Mouse (Mus musculus): ENCODE data around the gene Gm13276.
"Not testable (repeated sequence)": the region's sequence is repeated elsewhere in the genome, so short reads cannot be mapped to it uniquely, and the experiment has no call there.

Gene Gm13276

DNA sequence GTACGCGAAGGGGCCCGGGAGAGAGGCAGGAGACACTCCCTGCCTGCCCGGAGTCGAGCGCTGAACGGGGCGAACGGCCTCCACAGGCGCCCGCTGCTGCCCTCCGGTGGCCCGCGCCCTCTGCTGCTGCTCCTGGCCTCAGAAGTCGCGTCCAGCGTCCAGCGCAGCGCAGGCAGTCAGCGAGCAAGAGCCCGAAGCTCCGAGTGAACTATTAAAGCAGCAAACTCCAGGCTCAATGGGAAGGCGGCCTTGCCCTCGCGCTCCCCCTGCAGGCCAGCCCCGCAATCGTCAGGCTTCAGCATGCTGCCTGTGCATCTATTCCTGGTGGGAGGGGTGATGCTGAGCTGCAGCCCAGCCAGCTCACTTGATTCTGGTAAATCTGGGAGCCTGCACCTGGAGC, at the start of gene Gm13276:
TSS of gene Gm13276 (plus strand) at position 301 of the 400 bp plus-strand sequence.
- DNase-seq (ENCODE audit: low read depth), result not testable (repeated sequence)

DNA sequence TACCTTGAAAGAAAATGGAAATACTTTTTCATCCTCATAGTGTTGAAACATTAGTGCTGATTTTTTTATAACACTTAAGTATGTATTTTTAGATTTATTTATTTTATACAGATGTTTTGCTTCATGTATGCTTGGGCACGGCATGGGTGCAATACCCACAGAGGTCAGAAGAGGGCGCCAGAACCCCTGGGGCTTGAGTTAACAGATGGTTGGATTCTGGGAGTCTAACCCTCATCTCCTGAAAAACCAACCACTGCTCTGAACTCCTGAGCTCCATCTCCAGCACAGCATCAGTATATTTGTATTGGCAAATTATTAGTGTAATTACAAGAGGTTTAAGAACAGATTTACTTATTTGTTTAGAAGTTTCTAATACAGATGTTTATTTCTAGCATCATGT, 47.0 kb upstream of the Gm13276 start:
- DNase-seq (ENCODE audit: low read depth), result peak; percentile 58

DNA sequence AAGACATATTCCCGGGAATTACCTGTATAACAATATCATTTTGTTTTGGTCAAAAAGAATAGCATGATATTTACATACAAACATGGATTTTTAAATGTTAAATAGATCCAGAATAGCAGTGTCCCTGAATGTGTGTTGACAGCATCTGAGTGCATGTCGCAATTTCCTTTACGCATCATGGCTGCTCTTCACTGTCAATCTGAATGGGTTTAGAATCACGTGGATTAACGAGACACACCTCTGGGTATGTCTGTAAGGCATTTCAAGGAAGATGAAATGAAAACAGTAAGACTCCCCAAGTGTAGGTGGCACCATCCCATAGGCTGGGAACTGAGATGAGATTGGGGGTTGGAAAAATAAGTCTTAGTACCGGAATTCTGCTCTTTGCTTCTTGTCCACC, 46.5 kb upstream of the Gm13276 start:
- DNase-seq (ENCODE audit: low read depth), result no peak

DNA sequence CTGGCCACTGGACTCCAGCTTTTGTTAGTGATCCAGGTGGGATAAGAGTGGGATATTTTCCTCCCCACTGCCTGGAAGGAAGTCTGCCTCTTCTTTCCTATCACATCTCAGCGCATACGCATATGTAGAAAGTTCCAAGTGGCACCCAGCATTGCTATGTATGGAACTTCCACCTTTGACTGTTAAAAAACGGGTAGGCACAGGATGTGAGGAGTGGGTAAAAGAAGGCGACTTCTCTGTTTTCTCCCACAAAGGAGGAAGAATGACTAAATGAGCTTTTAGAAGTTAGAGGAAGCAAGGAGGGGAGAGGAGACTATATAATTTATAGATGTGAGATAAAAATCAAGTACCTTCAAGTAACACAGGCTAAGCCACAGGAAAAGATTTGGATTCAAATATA, 44.1 kb upstream of the Gm13276 start:
- DNase-seq (ENCODE audit: low read depth), result no peak

DNA sequence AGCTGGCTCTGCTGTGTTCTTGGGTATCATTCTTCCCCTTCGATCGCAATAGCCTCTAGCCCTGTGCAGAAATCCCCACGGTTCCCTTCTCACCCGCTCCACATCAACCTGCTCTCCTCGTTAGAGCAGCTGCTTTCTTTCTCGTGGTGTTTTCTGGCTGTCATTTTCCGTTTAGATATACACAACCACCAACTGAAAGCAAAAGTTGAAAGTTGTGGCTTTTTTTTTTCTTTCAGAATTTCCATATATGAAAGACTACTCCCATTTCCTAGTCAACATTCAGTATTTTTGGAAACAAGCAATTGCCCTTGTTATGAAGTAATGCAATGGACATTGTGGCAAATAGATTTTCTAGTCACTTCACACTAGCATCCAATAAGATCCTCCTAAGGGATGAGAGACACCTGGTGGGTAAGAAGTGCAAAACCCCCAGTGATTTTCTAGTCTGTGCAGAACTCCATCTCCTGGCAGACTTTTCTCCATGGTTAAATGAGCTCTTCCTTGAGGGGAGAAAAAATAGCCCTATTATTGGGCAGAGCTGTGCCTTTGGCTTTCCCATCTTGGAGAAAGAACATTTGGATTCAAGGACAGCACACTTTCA, 42.6 kb upstream of the Gm13276 start:
- DNase-seq (ENCODE audit: low read depth), result no peak

DNA sequence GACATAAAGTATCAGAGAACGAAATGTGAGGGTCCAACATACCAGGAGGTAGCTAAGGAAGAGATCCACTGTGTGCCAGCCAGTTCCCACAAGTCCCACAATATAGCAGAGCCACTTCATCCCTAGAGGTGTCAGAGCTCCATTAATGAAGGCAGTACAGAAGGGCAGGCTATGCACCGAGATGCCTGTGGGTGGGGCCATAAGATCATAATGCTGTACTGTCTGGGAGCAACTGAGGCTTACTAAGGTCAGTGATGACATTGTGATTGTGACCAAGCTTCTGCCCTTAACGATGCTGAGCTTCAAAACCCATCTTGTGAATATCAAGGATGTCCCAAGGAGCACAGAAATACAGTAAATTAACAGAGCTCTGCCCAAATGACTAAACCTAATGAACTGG, 41.3 kb upstream of the Gm13276 start:
- DNase-seq (ENCODE audit: low read depth), result no peak

DNA sequence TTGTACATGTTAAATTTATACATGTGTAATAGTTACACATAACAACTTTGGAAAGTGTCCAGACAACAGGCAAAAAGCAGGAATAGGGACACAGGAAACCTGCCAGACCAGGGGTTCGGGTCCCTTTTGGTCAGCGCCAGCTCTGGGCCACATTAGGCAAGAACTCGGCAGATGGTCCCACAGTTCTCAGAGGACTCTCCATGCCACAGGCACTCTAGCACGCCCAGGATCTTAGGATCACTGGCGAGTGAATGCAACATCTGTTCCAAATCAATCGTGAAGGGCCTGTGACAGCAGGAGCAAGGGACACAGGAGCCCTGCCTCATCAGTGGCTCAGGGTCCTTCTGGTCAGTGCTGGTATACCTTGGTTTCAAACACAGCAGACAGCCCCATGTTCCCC, 35.6 kb upstream of the Gm13276 start:
- DNase-seq (ENCODE audit: low read depth), result no peak

DNA sequence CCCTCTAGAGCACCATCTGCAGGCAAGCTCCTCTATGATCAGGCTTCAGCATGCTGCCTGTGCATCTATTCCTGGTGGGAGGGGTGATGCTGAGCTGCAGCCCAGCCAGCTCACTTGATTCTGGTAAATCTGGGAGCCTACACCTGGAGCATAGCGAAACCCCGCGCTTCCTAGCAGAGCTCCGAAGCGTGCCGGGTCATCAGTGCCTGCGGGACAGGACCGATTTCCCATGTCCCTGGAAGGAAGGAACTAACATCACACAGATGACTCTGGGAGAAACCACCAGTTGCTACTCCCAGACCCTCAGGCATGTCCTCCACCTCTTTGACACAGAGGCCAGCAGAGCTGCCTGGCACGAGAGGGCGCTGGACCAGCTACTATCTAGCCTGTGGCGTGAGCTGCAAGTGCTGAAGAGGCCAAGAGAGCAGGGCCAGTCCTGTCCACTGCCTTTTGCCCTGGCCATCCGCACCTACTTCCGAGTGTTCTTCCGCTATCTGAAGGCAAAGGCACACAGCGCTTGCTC, 30.6 kb upstream of the Gm13276 start, which contains the start of gene Gm13271:
TSS of gene Gm13271 (plus strand) at position 51 of the 523 bp plus-strand sequence.
- not testable (repeated sequence) for DNase-seq (ENCODE audit: low read depth)

DNA sequence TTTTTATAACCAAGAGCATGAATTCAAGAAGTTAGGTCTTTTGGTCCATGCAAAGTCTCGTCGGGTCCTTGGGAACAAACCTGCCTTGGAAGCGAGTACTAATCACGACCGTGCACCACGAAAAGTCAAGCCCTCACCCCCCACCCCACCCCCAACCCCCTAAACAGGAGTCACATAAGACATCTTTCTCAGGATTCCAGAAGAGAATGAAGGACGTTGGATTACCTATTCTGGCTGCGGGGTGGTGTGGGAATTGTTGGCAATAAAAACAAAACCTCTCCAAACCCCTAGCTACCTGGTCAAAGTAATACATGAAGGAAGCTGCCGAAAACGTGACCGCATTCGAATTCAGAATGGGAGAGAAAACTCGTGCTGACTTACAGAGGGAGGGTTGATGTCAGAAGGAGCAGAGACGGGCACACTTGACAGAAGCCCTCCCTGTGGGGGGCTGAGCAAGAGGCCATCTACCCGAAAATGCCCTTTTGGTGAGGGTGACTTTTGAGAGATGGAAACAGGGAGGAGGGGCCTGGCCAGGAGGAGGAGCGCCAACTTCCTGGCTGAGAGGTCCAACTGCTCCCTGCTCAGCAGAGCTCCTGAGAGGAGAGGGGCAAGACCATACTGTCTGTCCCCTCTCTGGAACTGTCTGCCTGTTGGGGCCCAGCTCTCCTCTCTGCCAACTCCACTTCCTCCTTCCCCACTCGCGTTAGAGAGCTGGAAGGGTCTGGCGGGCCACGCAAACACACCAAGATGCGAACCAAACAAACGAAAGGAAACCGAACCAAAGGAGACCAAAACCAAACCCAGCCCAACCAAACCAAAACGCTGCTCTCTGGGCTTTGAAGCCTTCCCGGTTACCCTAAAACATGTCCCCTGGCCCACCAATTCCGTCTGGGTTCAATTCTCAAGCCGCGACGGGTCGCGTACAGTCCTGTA, 28.7 kb upstream of the Gm13276 start:
- peak; percentile 19 for DNase-seq (ENCODE audit: low read depth)

DNA sequence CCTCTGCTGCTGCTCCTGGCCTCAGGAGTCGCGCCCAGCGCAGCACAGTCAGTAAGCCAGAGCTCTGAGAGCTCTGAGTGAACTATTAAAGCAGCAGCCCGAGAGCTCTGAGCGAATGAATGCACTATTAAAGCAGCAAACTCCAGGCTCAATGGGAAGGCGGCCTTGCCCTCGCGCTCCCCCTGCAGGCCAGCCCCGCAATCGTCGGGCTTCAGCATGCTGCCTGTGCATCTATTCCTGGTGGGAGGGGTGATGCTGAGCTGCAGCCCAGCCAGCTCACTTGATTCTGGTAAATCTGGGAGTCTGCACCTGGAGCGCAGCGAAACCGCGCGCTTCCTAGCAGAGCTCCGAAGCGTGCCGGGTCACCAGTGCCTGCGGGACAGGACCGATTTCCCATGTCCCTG, 27.9 kb upstream of the Gm13276 start:
- DNase-seq (ENCODE audit: low read depth), result peak; percentile 79

DNA sequence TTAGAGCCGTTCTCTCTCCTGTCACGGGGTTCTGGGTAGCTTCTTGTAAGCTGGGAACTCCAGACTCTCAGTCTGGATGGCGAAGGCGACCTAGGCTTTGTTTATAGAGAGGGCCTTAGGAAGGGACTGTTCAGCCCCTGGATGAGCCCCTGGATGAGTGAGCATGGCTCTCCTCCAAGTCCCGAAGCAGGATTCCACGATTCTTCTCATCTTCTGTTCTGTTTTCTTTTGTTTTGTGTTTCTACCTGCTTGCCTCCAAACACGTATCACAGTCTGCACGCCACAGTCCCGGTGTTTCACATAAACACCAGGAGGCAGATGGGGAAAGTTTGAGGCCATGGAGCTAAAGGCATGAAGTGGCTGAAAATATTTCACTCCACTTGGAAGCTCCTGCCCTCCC, 26.8 kb upstream of the Gm13276 start:
- DNase-seq (ENCODE audit: low read depth), result not testable (repeated sequence)

DNA sequence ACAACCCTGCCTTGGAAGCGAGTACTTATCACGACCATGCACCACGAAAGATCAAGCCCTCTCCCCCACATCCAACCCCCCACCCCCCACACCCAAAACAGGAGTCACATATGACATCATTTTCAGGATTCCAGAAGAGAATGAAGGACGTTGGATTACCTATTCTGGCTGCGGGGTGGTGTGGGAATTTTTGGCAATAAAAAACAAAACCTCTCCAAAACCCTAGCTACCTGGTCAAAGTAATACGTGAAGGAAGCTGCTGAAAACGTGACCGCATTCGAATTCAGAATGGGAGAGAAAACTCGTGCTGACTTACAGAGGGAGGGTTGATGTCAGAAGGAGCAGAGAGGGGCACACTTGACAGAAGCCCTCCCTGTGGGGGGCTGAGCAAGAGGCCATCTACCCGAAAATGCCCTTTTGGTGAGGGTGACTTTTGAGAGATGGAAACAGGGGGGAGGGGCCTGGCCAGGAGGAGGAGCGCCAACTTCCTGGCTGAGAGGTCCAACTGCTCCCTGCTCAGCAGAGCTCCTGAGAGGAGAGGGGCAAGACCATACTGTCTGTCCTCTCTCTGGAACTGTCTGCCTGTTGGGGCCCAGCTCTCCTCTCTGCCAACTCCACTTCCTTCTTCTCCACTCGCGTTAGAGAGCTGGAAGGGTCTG, 25.8 kb upstream of the Gm13276 start, which contains the start of gene Gm13283:
TSS of gene Gm13283 (plus strand) at position 510 of the 659 bp plus-strand sequence.
- DNase-seq (ENCODE audit: low read depth), result not testable (repeated sequence)

DNA sequence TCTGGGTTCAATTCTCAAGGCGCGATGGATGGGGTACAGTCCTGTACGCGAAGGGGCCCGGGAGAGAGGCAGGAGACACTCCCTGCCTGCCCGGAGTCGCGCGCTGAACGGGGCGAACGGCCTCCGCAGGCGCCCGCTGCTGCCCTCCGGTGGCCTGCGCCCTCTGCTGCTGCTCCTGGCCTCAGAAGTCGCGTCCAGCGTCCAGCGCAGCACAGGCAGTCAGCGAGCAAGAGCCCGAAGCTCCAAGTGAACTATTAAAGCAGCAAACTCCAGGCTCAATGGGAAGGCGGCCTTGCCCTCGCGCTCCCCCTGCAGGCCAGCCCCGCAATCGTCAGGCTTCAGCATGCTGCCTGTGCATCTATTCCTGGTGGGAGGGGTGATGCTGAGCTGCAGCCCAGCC, 25.1 kb upstream of the Gm13276 start:
- peak; percentile 80 for DNase-seq (ENCODE audit: low read depth)

DNA sequence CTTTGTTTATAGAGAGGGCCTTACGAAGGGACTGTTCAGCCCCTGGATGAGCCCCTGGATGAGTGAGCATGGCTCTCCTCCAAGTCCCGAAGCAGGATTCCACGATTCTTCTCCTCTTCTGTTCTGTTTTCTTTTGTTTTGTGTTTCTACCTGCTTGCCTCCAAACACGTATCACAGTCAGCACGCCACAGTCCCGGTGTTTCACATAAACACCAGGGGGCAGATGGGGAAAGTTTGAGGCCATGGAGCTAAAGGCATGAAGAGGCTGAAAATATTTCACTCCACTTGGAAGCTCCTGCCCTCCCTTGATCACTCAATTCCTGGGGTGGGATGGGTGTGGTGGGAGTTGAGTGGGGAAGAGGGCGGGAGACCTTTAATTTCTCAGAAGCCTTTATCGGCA, 23.7 kb upstream of the Gm13276 start:
- not testable (repeated sequence) for DNase-seq (ENCODE audit: low read depth)

DNA sequence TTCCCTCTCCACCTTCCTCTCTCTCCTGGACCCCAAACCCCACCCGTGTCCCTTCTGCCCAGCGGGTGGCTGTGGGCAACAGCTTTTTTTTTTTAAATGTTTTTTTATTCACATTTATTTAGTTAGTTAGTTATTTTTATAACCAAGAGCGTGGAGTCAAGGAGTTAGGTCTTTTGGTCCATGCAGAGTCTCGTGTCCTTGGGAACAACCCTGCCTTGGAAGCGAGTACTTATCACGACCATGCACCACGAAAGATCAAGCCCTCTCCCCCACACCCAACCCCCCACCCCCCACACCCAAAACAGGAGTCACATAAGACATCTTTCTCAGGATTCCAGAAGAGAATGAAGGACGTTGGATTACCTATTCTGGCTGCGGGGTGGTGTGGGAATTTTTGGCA, 23.2 kb upstream of the Gm13276 start:
- not testable (repeated sequence) for DNase-seq (ENCODE audit: low read depth)

DNA sequence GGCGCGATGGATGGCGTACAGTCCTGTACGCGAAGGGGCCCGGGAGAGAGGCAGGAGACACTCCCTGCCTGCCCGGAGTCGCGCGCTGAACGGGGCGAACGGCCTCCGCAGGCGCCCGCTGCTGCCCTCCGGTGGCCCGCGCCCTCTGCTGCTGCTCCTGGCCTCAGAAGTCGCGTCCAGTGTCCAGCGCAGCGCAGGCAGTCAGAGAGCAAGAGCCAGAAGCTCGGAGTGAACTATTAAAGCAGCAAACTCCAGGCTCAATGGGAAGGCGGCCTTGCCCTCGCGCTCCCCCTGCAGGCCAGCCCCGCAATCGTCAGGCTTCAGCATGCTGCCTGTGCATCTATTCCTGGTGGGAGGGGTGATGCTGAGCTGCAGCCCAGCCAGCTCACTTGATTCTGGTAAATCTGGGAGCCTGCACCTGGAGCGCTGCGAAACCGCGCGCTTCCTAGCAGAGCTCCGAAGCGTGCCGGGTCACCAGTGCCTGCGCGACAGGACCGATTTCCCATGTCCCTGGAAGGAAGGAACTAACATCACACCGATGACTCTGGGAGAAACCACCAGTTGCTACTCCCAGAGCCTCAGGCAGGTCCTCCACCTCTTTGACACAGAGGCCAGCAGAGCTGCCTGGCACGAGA, 22.0 kb upstream of the Gm13276 start:
- DNase-seq (ENCODE audit: low read depth), result peak; percentile 65

DNA sequence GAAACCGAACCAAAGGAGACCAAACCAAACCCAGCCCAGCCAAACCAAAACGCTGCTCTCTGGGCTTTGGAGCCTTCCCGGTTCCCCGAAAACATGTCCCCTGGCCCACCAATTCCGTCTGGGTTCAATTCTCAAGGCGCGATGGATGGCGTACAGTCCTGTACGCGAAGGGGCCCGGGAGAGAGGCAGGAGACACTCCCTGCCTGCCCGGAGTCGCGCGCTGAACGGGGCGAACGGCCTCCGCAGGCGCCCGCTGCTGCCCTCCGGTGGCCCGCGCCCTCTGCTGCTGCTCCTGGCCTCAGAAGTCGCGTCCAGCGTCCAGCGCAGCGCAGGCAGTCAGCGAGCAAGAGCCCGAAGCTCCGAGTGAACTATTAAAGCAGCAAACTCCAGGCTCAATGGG, 12.0 kb upstream of the Gm13276 start, which contains the start of gene Gm13290:
TSS of gene Gm13290 (plus strand) at position 301 of the 400 bp plus-strand sequence.
- DNase-seq (ENCODE audit: low read depth), result not testable (repeated sequence)

DNA sequence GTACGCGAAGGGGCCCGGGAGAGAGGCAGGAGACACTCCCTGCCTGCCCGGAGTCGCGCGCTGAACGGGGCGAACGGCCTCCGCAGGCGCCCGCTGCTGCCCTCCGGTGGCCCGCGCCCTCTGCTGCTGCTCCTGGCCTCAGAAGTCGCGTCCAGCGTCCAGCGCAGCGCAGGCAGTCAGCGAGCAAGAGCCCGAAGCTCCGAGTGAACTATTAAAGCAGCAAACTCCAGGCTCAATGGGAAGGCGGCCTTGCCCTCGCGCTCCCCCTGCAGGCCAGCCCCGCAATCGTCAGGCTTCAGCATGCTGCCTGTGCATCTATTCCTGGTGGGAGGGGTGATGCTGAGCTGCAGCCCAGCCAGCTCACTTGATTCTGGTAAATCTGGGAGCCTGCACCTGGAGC, 8.9 kb upstream of the Gm13276 start, which contains the start of gene Gm13289:
TSS of gene Gm13289 (plus strand) at position 301 of the 400 bp plus-strand sequence.
- DNase-seq (ENCODE audit: low read depth), result not testable (repeated sequence)

DNA sequence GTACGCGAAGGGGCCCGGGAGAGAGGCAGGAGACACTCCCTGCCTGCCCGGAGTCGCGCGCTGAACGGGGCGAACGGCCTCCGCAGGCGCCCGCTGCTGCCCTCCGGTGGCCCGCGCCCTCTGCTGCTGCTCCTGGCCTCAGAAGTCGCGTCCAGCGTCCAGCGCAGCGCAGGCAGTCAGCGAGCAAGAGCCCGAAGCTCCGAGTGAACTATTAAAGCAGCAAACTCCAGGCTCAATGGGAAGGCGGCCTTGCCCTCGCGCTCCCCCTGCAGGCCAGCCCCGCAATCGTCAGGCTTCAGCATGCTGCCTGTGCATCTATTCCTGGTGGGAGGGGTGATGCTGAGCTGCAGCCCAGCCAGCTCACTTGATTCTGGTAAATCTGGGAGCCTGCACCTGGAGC, 6.0 kb upstream of the Gm13276 start, which contains the start of gene Gm13272:
TSS of gene Gm13272 (plus strand) at position 301 of the 400 bp plus-strand sequence.
- not testable (repeated sequence) for DNase-seq (ENCODE audit: low read depth)

DNA sequence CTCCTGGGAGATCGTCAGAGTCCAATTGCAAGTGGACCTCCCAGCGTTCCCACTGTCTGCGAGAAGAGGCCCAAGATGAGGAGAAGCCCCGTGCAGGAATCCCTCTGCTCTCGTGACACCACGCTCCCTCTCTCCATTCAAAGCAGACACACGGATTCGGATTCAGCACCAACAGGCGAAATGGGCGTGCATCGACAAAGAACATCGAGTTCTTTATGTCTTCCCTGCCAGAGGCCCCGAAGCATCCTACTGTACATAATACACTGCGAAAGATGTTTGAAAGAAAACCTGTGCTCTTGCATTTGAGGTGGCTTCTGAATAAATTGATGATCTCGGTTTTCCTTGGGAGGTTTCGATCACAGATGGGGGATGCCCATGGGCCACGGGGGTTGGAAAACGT, 5.2 kb upstream of the Gm13276 start:
- not testable (repeated sequence) for DNase-seq (ENCODE audit: low read depth)

DNA sequence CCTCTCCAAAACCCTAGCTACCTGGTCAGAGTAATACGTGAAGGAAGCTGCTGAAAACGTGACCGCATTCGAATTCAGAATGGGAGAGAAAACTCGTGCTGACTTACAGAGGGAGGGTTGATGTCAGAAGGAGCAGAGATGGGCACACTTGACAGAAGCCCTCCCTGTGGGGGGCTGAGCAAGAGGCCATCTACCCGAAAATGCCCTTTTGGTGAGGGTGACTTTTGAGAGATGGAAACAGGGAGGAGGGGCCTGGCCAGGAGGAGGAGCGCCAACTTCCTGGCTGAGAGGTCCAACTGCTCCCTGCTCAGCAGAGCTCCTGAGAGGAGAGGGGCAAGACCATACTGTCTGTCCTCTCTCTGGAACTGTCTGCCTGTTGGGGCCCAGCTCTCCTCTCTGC, 3.7 kb upstream of the Gm13276 start, which contains the start of gene Ifnz:
TSS of gene Ifnz (plus strand) at position 301 of the 400 bp plus-strand sequence.
- DNase-seq (ENCODE audit: low read depth), result not testable (repeated sequence)
